Mouse (Mus musculus): ENCODE results near the gene Gm44805.

Gm44805 gene

DNA sequence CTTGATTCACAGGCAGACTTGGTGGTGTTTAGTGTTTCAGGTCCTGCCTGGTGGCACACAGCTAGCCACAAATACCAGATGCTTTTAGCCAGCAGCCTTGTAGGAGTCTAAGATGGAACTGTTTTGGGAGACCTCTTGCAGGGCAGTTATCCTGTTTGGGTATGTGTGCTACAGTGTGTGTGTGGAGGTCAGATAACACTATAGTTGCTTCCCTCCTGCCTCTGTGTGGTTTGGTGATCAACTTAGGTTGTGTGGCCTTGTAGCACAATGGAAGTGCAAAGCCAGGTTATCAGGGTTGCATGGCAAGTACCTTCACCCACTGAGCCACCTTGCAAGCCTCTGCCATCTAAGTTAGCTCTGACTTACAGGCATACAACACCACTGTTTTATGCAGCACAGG, 48.5 kb downstream of the Gm44805 start:
- in situ Hi-C loops (cut with MboI) = no loop called here

DNA sequence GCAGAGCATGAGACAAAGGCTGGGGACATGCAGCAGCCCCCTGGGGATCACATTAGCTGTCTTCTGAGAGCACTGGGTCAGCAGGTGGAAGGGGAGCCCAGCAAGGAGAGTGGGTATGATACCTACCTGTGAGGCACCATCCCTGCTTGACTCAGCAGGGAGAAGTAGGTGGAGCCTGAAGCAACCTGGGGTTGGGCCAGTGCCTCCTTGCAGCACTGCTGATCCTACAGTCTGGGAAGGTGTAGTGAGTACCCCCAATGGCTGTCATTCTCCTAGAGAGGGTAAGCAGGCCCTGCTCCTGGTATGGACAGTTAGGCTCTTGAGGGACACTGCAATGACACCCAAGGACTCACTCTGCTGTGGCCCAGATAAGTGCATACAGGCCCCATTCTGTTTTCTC, 48.9 kb downstream of the Gm44805 start:
- in situ Hi-C loops (cut with MboI) = no loop called here

DNA sequence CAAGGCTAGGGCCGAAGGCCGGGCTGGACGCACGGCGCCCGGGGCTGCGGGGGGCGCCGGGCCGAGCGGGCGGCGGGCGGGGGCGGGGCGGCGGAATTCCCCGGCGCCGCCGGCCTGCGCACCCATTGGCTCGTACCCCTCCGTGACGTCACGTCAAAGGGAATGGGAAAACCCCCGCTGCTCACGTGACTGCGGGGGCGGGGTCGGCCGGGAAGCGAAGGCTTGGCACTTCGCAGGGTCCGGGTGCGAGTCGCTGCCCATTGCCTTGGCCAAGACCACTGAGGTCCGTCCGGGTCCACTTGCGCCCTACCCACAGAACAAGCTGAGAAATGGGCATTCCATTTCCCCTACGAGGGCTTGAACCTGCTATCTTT, 51.9 kb downstream of the Gm44805 start, which contains the start of gene Relb:
TSS of gene Relb (minus strand) at position 78 of the 374 bp plus-strand sequence.
- in situ Hi-C loops (cut with MboI) = no loop called here

DNA sequence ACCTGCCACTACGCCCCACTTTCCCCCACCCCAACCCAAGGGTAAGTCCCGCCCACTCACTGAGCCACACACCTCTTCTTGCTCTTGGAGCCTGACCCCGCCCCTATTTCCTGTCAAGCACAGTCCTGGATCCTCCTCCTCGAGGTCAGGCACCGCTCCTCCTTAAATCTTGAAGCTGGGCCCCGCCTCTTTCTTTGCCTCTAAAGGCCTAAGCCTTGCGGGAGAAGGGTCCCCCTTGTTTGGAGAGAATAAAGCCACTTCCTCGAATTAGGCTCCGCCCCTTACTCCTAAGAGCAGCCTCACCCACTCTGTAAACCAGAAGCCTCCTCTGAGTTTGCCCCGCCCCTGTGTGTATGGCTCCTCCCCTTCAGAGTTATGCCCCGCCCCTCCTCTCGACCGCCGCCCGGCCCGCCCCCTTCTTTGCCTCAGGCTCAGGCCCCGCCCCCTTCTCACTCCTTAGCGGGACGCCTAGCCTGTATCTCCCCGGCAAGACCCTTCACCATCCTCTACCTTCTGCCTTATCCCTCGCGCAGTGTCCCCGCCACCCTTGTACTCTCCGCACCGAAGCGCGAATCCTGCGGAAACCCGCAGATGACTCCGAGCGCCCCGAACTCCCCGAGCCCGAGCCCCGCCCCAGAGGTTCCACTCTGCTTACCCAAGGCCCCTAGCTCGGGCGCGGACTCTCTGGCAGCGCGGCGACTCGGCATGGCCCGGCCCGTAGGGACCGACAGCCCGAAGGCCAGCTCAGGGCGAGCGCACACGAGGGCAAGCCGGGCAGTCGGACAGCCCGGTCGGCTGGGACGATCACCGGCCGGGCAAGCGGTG, 52.5 kb downstream of the Gm44805 start:
- in situ Hi-C loops (cut with MboI) = no loop called here

- in situ Hi-C loops (cut with MboI) = no loop called here
These were observed 53.1 kb downstream of the Gm44805 start for GRCm38 (mm10) chr7:19628192-19628535.

GRCm38 (mm10) chr7:19627721-19628120, 53.5 kb downstream of the Gm44805 start:
- in situ Hi-C loops (cut with MboI) = no loop called here

GRCm38 (mm10) chr7:19623433-19623832, 57.8 kb downstream of the Gm44805 start:
- in situ Hi-C loops (cut with MboI) = no loop called here

GRCm38 (mm10) chr7:19622241-19622640, 59.0 kb downstream of the Gm44805 start:
- in situ Hi-C loops (cut with MboI) = no loop called here

All from mature B cell (primary cell).